Mouse (Mus musculus): ENCODE measurements at regions not wholly inside any gene's neighbourhood (a gene's known extent, or its start where the extent isn't known, plus 50 kb on each side); places are given as distances from the start of the nearest gene placed in this dataset.

DNA sequence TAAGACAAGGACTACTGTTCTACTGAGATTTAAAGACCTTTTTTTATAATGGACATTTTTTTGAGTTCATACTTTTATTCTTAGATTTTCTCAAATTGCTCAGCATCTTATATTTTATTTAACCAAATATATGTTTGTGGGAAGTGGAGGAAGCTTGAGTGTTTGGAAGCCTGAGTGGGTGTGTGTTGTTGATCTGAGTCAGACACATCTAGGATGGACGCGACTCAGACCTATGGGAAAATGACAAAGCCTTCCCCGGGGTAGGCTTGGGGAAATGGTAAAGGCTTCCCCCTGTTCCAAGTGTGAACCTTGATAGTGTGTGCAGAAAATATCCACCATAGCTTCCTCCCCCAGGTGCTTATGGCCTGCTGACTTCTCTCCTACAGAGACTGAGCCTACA is 283.6 kb upstream of the Prkd1 start:
- Histone ChIP-seq H3K4me1 (ENCODE audit: control insufficient read depth in 2 of 2, insufficient read depth in 2 of 2, low read length in 2 of 2) (no peaks in the 10 kb centered on the region), H3K4me3 (ENCODE audit: control insufficient read depth in 1 of 2, insufficient read depth in 1 of 2, low read depth in 1 of 2, low read length in 2 of 2) (no peak overlapping the region), H3K27ac (replicated peaks in 1 of 2; ENCODE audit: control insufficient read depth in 1 of 2, insufficient read depth in 1 of 2, low read depth in 2 of 2, low read length in 2 of 2) (no peak overlapping the region), H3K4me2 (ENCODE audit: low read length) (no peak overlapping the region), H3K36me3 (ENCODE audit: control insufficient read depth, insufficient read depth, low read length) (no peaks in the 10 kb centered on the region), H3K27me3 (ENCODE audit: control insufficient read depth, insufficient read depth, low read length) (no peaks in the 10 kb centered on the region), H3K9me3 (ENCODE audit: control insufficient read depth, low read length) (no peaks in the 10 kb centered on the region), H3K9ac (ENCODE audit: low read length) (no peak overlapping the region)
- no peak for ATAC-seq (ENCODE audit: insufficient number of reproducible peaks, insufficient read depth, low FRiP score, low read depth)
- WGBS = 90% methylated on average over 3 of the region's 3 CpGs

GRCm38 (mm10) chr12:50929641-50930040 is 280.7 kb upstream of the Prkd1 start:
- no peak overlapping the region for H3K27ac ChIP-seq (replicated peaks in 1 of 2; ENCODE audit: control insufficient read depth in 1 of 2, insufficient read depth in 1 of 2, low read depth in 2 of 2, low read length in 2 of 2)
- H3K4me3 ChIP-seq (ENCODE audit: control insufficient read depth in 1 of 2, insufficient read depth in 1 of 2, low read depth in 1 of 2, low read length in 2 of 2) = no peak overlapping the region
- H3K4me1 ChIP-seq (ENCODE audit: control insufficient read depth in 2 of 2, insufficient read depth in 2 of 2, low read length in 2 of 2) = no peaks in the 10 kb centered on the region
- H3K9ac ChIP-seq (ENCODE audit: low read length) = no peak overlapping the region
- H3K9me3 ChIP-seq (ENCODE audit: control insufficient read depth, low read length) = no peaks in the 10 kb centered on the region
- H3K27me3 ChIP-seq (ENCODE audit: control insufficient read depth, insufficient read depth, low read length) = no peaks in the 10 kb centered on the region
- no peak for ATAC-seq (ENCODE audit: insufficient number of reproducible peaks, insufficient read depth, low FRiP score, low read depth)
- no peak overlapping the region for H3K4me2 ChIP-seq (ENCODE audit: low read length)
- WGBS = 68% methylated on average over 3 of the region's 3 CpGs
- no peaks in the 10 kb centered on the region for H3K36me3 ChIP-seq (ENCODE audit: control insufficient read depth, insufficient read depth, low read length)

- H3K4me2 ChIP-seq (ENCODE audit: low read length) = no peak overlapping the region
- no peaks in the 10 kb centered on the region for H3K4me1 ChIP-seq (ENCODE audit: control insufficient read depth in 2 of 2, insufficient read depth in 2 of 2, low read length in 2 of 2)
- ATAC-seq (ENCODE audit: insufficient number of reproducible peaks, insufficient read depth, low FRiP score, low read depth) = no peak
- H3K27me3 ChIP-seq (ENCODE audit: control insufficient read depth, insufficient read depth, low read length) = no peaks in the 10 kb centered on the region
- no peaks in the 10 kb centered on the region for H3K36me3 ChIP-seq (ENCODE audit: control insufficient read depth, insufficient read depth, low read length)
- 39% methylated on average over 2 of the region's 2 CpGs for WGBS
- H3K27ac ChIP-seq (replicated peaks in 1 of 2; ENCODE audit: control insufficient read depth in 1 of 2, insufficient read depth in 1 of 2, low read depth in 2 of 2, low read length in 2 of 2) = no peak overlapping the region
- no peak overlapping the region for H3K4me3 ChIP-seq (ENCODE audit: control insufficient read depth in 1 of 2, insufficient read depth in 1 of 2, low read depth in 1 of 2, low read length in 2 of 2)
- no peaks in the 10 kb centered on the region for H3K9me3 ChIP-seq (ENCODE audit: control insufficient read depth, low read length)
- no peak overlapping the region for H3K9ac ChIP-seq (ENCODE audit: low read length)
Measured at GRCm38 (mm10) chr12:50926234-50926633, 277.3 kb upstream of the Prkd1 start.

DNA sequence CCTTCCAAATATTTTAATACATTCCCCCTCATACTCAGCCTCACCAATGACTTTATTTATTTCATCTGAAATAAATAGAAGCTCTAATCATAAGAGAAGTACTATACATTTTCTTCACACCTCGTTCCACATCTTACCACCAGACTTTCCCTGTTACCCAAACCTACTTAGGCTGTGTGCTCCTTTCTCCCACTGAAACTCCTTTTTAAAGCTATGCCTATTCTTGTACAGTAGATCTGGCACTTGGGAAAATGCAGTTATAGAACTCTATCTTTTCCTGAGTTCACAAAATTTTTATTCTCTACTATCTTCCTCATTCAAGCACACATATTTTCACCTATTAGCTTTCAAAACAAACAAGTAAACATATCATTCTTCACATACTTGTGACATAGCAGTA is 272.8 kb upstream of the Prkd1 start:
- Histone ChIP-seq H3K4me1 (ENCODE audit: control insufficient read depth in 2 of 2, insufficient read depth in 2 of 2, low read length in 2 of 2) (no peaks in the 10 kb centered on the region), H3K36me3 (ENCODE audit: control insufficient read depth, insufficient read depth, low read length) (no peaks in the 10 kb centered on the region), H3K4me2 (ENCODE audit: low read length) (no peak overlapping the region), H3K4me3 (ENCODE audit: control insufficient read depth in 1 of 2, insufficient read depth in 1 of 2, low read depth in 1 of 2, low read length in 2 of 2) (no peak overlapping the region), H3K9me3 (ENCODE audit: control insufficient read depth, low read length) (no peaks in the 10 kb centered on the region), H3K9ac (ENCODE audit: low read length) (no peak overlapping the region), H3K27ac (replicated peaks in 1 of 2; ENCODE audit: control insufficient read depth in 1 of 2, insufficient read depth in 1 of 2, low read depth in 2 of 2, low read length in 2 of 2) (no peak overlapping the region), H3K27me3 (ENCODE audit: control insufficient read depth, insufficient read depth, low read length) (no peaks in the 10 kb centered on the region)
- 82% methylated on average over 1 of the region's 1 CpGs for whole genome bisulfite sequencing
- ATAC-seq (ENCODE audit: insufficient number of reproducible peaks, insufficient read depth, low FRiP score, low read depth) = no peak

GRCm38 (mm10) chr12:50899609-50900447 is 250.9 kb upstream of the Prkd1 start:
- Histone ChIP-seq H3K4me3 (ENCODE audit: control insufficient read depth in 1 of 2, insufficient read depth in 1 of 2, low read depth in 1 of 2, low read length in 2 of 2) (no peak overlapping the region), H3K4me1 (ENCODE audit: control insufficient read depth in 2 of 2, insufficient read depth in 2 of 2, low read length in 2 of 2) (no peaks in the 10 kb centered on the region), H3K27ac (replicated peaks in 1 of 2; ENCODE audit: control insufficient read depth in 1 of 2, insufficient read depth in 1 of 2, low read depth in 2 of 2, low read length in 2 of 2) (no peak overlapping the region), H3K27me3 (ENCODE audit: control insufficient read depth, insufficient read depth, low read length) (no peaks in the 10 kb centered on the region), H3K4me2 (ENCODE audit: low read length) (no peak overlapping the region), H3K9ac (ENCODE audit: low read length) (no peak overlapping the region), H3K9me3 (ENCODE audit: control insufficient read depth, low read length) (no peaks in the 10 kb centered on the region), H3K36me3 (ENCODE audit: control insufficient read depth, insufficient read depth, low read length) (no peaks in the 10 kb centered on the region)
- ATAC-seq (ENCODE audit: insufficient number of reproducible peaks, insufficient read depth, low FRiP score, low read depth) = no peak
- 73% methylated on average over 13 of the region's 13 CpGs for WGBS

GRCm38 (mm10) chr12:50897606-50898166 is 248.8 kb upstream of the Prkd1 start:
- WGBS = 78% methylated on average over 3 of the region's 3 CpGs
- ATAC-seq (ENCODE audit: insufficient number of reproducible peaks, insufficient read depth, low FRiP score, low read depth) = no peak
- Histone ChIP-seq H3K27ac (replicated peaks in 1 of 2; ENCODE audit: control insufficient read depth in 1 of 2, insufficient read depth in 1 of 2, low read depth in 2 of 2, low read length in 2 of 2) (no peak overlapping the region), H3K27me3 (ENCODE audit: control insufficient read depth, insufficient read depth, low read length) (no peaks in the 10 kb centered on the region), H3K4me3 (ENCODE audit: control insufficient read depth in 1 of 2, insufficient read depth in 1 of 2, low read depth in 1 of 2, low read length in 2 of 2) (no peak overlapping the region), H3K9ac (ENCODE audit: low read length) (no peak overlapping the region), H3K9me3 (ENCODE audit: control insufficient read depth, low read length) (no peaks in the 10 kb centered on the region), H3K36me3 (ENCODE audit: control insufficient read depth, insufficient read depth, low read length) (no peaks in the 10 kb centered on the region), H3K4me1 (ENCODE audit: control insufficient read depth in 2 of 2, insufficient read depth in 2 of 2, low read length in 2 of 2) (no peaks in the 10 kb centered on the region), H3K4me2 (ENCODE audit: low read length) (no peak overlapping the region)

- no peak overlapping the region for H3K4me2 ChIP-seq (ENCODE audit: low read length)
- H3K4me3 ChIP-seq (ENCODE audit: control insufficient read depth in 1 of 2, insufficient read depth in 1 of 2, low read depth in 1 of 2, low read length in 2 of 2) = no peak overlapping the region
- WGBS = 59% methylated on average over 5 of the region's 5 CpGs
- H3K27ac ChIP-seq (replicated peaks in 1 of 2; ENCODE audit: control insufficient read depth in 1 of 2, insufficient read depth in 1 of 2, low read depth in 2 of 2, low read length in 2 of 2) = no peak overlapping the region
- no peaks in the 10 kb centered on the region for H3K36me3 ChIP-seq (ENCODE audit: control insufficient read depth, insufficient read depth, low read length)
- ATAC-seq (ENCODE audit: insufficient number of reproducible peaks, insufficient read depth, low FRiP score, low read depth) = no peak
- no peak overlapping the region for H3K9ac ChIP-seq (ENCODE audit: low read length)
- H3K9me3 ChIP-seq (ENCODE audit: control insufficient read depth, low read length) = no peaks in the 10 kb centered on the region
- H3K27me3 ChIP-seq (ENCODE audit: control insufficient read depth, insufficient read depth, low read length) = no peaks in the 10 kb centered on the region
- H3K4me1 ChIP-seq (ENCODE audit: control insufficient read depth in 2 of 2, insufficient read depth in 2 of 2, low read length in 2 of 2) = no peaks in the 10 kb centered on the region
Measured at GRCm38 (mm10) chr12:50893604-50894003, 244.7 kb upstream of the Prkd1 start.

GRCm38 (mm10) chr12:50875796-50876195 is 226.9 kb upstream of the Prkd1 start:
- Histone ChIP-seq H3K9me3 (ENCODE audit: control insufficient read depth, low read length) (no peaks in the 10 kb centered on the region), H3K9ac (ENCODE audit: low read length) (no peak overlapping the region)
- no peak for ATAC-seq (ENCODE audit: insufficient number of reproducible peaks, insufficient read depth, low FRiP score, low read depth)

More at GRCm38 (mm10) chr12:50875796-50876195, 226.9 kb upstream of the Prkd1 start:
- no peaks in the 10 kb centered on the region for H3K36me3 ChIP-seq (ENCODE audit: control insufficient read depth, insufficient read depth, low read length)
- no peak overlapping the region for H3K4me3 ChIP-seq (ENCODE audit: control insufficient read depth in 1 of 2, insufficient read depth in 1 of 2, low read depth in 1 of 2, low read length in 2 of 2)
- no peaks in the 10 kb centered on the region for H3K4me1 ChIP-seq (ENCODE audit: control insufficient read depth in 2 of 2, insufficient read depth in 2 of 2, low read length in 2 of 2)
- H3K27ac ChIP-seq (replicated peaks in 1 of 2; ENCODE audit: control insufficient read depth in 1 of 2, insufficient read depth in 1 of 2, low read depth in 2 of 2, low read length in 2 of 2) = no peak overlapping the region
- no peaks in the 10 kb centered on the region for H3K27me3 ChIP-seq (ENCODE audit: control insufficient read depth, insufficient read depth, low read length)
- H3K4me2 ChIP-seq (ENCODE audit: low read length) = no peak overlapping the region
